Mouse (Mus musculus): Measurements from ENCODE around the gene Gm10912.
A peak's percentile ranks its signal among the peaks of the same experiment; 100 is the strongest.
"Not testable (repeated sequence)": the region's sequence is repeated elsewhere in the genome, so short reads cannot be mapped to it uniquely, and the experiment has no call there.

Gene Gm10912

GRCm38 (mm10) chr2:104064152-104064551 lies 1.5 kb upstream of the Gm10912 start:
- no peak for DNase-seq (ENCODE audit: low read depth, low spot score)

GRCm38 (mm10) chr2:104068450-104068849 lies 2.8 kb downstream of the Gm10912 start, which contains the start of gene Gm10799:
Gm10799 (minus strand) TSS chr2:104068550.
- not testable (repeated sequence) for DNase-seq (ENCODE audit: low read depth, low spot score)

- peak; percentile 89 for DNase-seq (ENCODE audit: low read depth, low spot score)
These were observed 4.1 kb downstream of the Gm10912 start, which contains the start of gene Cd59b for GRCm38 (mm10) chr2:104069704-104070185. Cd59b (plus strand) TSS chr2:104069849.

- DNase-seq (ENCODE audit: low read depth, low spot score): not testable (repeated sequence)
These were observed 12.7 kb downstream of the Gm10912 start for GRCm38 (mm10) chr2:104078285-104078684.

- DNase-seq (ENCODE audit: low read depth, low spot score): not testable (repeated sequence)
These were observed 15.9 kb downstream of the Gm10912 start for GRCm38 (mm10) chr2:104081436-104082050.

- DNase-seq (ENCODE audit: low read depth, low spot score): no peak
These were observed 16.8 kb downstream of the Gm10912 start for GRCm38 (mm10) chr2:104082474-104082873.

GRCm38 (mm10) chr2:104084027-104084426 lies 18.4 kb downstream of the Gm10912 start:
- DNase-seq (ENCODE audit: low read depth, low spot score): peak; percentile 2

- not testable (repeated sequence) for DNase-seq (ENCODE audit: low read depth, low spot score)
These were observed 21.9 kb downstream of the Gm10912 start for GRCm38 (mm10) chr2:104087562-104087961.

GRCm38 (mm10) chr2:104093305-104093704 lies 27.7 kb downstream of the Gm10912 start:
- DNase-seq (ENCODE audit: low read depth, low spot score): peak; percentile 1

- DNase-seq (ENCODE audit: low read depth, low spot score): peak; percentile 92
These were observed 30.2 kb downstream of the Gm10912 start, which contains the start of gene Cd59a for GRCm38 (mm10) chr2:104095741-104096213. Cd59a (plus strand) TSS chr2:104095801.

GRCm38 (mm10) chr2:104096256-104096655 lies 30.6 kb downstream of the Gm10912 start:
- DNase-seq (ENCODE audit: low read depth, low spot score): peak; percentile 26

- DNase-seq (ENCODE audit: low read depth, low spot score): peak; percentile 26
These were observed 31.2 kb downstream of the Gm10912 start for GRCm38 (mm10) chr2:104096796-104097195.

GRCm38 (mm10) chr2:104097396-104097795 lies 31.8 kb downstream of the Gm10912 start:
- DNase-seq (ENCODE audit: low read depth, low spot score): peak; percentile 1

- no peak for DNase-seq (ENCODE audit: low read depth, low spot score)
These were observed 33.1 kb downstream of the Gm10912 start for GRCm38 (mm10) chr2:104098529-104099230.

- DNase-seq (ENCODE audit: low read depth, low spot score): no peak
These were observed 33.6 kb downstream of the Gm10912 start for GRCm38 (mm10) chr2:104099231-104099585.

- no peak for DNase-seq (ENCODE audit: low read depth, low spot score)
These were observed 34.3 kb downstream of the Gm10912 start for GRCm38 (mm10) chr2:104099946-104100345.

GRCm38 (mm10) chr2:104104800-104105199 lies 39.2 kb downstream of the Gm10912 start:
- DNase-seq (ENCODE audit: low read depth, low spot score): no peak

- not testable (repeated sequence) for DNase-seq (ENCODE audit: low read depth, low spot score)
These were observed 43.4 kb downstream of the Gm10912 start for GRCm38 (mm10) chr2:104109021-104109420.

- no peak for DNase-seq (ENCODE audit: low read depth, low spot score)
These were observed 43.9 kb downstream of the Gm10912 start for GRCm38 (mm10) chr2:104109528-104109927.

- peak; percentile 53 for DNase-seq (ENCODE audit: low read depth, low spot score)
These were observed 44.4 kb downstream of the Gm10912 start for GRCm38 (mm10) chr2:104110031-104110430.

GRCm38 (mm10) chr2:104111170-104111797 lies 45.7 kb downstream of the Gm10912 start:
- DNase-seq (ENCODE audit: low read depth, low spot score): not testable (repeated sequence)

GRCm38 (mm10) chr2:104113563-104113962 lies 47.9 kb downstream of the Gm10912 start:
- DNase-seq (ENCODE audit: low read depth, low spot score): not testable (repeated sequence)

All from A20 (cell line).